Mouse (Mus musculus): ENCODE measurements at regions not wholly inside any gene's neighbourhood (a gene's known extent, or its start where the extent isn't known, plus 50 kb on each side); places are given as distances from the start of the nearest gene placed in this dataset.
"Not testable (repeated sequence)": the region's sequence is repeated elsewhere in the genome, so short reads cannot be mapped to it uniquely, and the experiment has no call there.

DNA sequence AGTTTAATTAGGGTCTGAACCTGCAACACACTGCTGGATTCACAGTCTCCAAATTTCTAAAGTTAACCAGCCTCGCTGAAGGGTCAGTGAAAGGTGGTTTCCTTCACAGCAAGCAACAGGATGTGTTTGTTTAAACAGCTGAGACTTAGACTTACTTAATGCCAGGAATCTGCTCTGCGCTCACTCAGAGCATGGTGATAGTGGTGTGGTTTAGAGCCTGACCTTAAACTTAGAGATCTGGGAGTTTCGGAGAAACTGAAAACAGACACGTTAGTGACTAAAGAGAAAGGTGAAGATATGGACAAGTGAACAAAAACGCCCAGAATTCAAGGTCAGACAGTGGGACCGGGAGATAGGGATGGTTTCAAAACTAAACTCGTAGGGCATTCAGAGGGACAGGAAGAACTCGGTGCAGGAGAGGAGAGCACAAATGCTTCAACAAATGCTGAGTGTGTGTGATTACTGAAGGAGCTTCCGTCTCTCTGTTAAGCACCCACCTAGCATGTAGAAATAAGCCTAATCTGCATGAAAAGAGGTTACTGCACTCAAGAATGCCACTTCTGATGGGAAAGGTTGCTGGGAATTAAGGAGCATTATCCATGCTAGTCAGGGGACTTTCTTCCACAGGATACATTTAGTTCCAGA is 97.2 kb upstream of the Ifngr1 start:
- 6% methylated on average over 9 of the region's 9 CpGs for WGBS (ENCODE audit: insufficient replicate concordance)
- ATAC-seq (ENCODE audit: insufficient read depth): no peak
- no peaks in the 10 kb centered on the region for H3K27me3 ChIP-seq
- no peaks in the 10 kb centered on the region for H3K36me3 ChIP-seq (replicated peaks)
- H3K27ac ChIP-seq (replicated peaks): no peak overlapping the region
- H3K9ac ChIP-seq: no peak overlapping the region
- H3K4me2 ChIP-seq: no peak overlapping the region; the same call in 1 of the 2 replicates
- no peak overlapping the region for H3K4me3 ChIP-seq (replicated peaks)
- H3K4me1 ChIP-seq (replicated peaks): no peaks in the 10 kb centered on the region
- no peaks in the 10 kb centered on the region for H3K9me3 ChIP-seq (replicated peaks)

GRCm38 (mm10) chr10:19498112-19498511 is 93.6 kb upstream of the Ifngr1 start:
- Histone ChIP-seq H3K36me3 (replicated peaks) (no peaks in the 10 kb centered on the region), H3K27ac (replicated peaks) (no peak overlapping the region), H3K27me3 (no peaks in the 10 kb centered on the region), H3K4me1 (replicated peaks) (no peaks in the 10 kb centered on the region), H3K4me3 (replicated peaks) (no peak overlapping the region), H3K4me2 (no peak overlapping the region), H3K9me3 (replicated peaks) (no peaks in the 10 kb centered on the region), H3K9ac (no peak overlapping the region)
- 68% methylated on average over 4 of the region's 4 CpGs for WGBS (ENCODE audit: insufficient replicate concordance)
- ATAC-seq (ENCODE audit: insufficient read depth): no peak

DNA sequence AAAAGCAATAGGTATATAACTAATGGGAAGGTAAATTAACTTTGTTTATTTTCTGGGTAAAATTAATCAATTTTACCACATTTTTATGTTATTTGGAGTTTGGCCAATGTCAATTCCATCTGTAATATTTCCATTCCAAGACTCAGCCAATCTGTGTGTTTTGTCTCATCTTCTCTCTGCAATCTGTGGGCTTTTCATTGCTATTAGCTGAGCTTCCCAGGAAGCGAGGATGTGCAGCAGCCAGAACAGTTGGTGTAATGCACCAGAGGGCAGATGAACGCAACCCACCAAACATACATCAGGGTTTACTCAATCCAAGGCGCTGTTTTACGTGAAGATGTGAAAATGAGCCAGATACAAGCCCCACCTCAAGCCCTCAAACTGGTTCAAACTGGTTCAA is 88.9 kb upstream of the Ifngr1 start:
- ATAC-seq (ENCODE audit: insufficient read depth): no peak
- no peaks in the 10 kb centered on the region for H3K27me3 ChIP-seq
- no peak overlapping the region for H3K4me3 ChIP-seq (replicated peaks)
- H3K4me1 ChIP-seq (replicated peaks): no peaks in the 10 kb centered on the region
- WGBS (ENCODE audit: insufficient replicate concordance): 64% methylated on average over 4 of the region's 4 CpGs
- H3K36me3 ChIP-seq (replicated peaks): no peaks in the 10 kb centered on the region
- H3K27ac ChIP-seq (replicated peaks): no peak overlapping the region
- H3K9me3 ChIP-seq (replicated peaks): no peaks in the 10 kb centered on the region
- H3K9ac ChIP-seq: no peak overlapping the region
- no peak overlapping the region for H3K4me2 ChIP-seq

DNA sequence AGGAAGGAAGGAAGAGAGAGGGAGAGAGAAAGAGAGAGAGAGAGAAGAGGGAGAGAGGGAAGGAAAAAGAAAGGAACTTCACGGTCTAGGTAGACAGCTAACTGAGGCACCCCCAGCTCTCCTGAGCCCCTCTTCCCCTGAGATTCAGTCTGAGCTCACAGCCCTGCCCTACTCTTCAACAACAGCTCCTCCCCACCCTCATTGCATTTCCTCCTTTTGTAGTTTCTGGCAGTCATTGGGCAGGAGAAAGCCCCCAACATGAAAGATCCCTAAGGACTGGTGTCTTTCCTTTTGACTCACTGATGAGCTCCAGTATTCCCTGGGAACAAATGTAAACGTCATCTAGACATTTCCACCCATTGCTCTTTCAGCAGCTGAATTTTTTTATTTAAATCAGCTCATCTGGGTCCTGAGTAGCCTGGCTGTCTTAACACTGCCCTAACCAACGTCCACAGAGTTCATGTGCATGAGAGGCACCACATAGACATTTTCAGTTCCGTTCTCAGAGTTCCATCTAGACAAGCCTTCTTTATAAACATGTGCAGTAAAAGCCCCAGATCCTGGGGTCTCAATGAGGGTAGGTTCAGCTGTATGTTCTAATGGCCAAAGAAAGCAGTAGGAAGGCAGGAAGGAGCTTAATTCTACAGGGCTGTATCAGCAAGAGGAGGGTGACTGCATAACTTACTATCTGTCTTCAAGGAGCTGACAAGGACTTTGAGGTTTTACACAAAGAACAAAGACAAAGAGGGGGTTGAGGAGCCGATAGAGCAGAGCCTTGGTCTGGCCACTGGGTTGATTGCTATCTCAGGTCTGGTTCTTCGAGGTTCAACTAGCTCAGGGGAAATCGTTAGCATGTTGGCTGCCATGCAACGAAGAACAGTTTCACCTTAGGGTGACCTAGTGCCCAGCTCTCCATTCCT is 87.6 kb upstream of the Ifngr1 start:
- Histone ChIP-seq H3K4me2 (no peak overlapping the region), H3K27me3 (no peaks in the 10 kb centered on the region), H3K27ac (replicated peaks) (no peak overlapping the region), H3K4me1 (replicated peaks) (no peaks in the 10 kb centered on the region), H3K36me3 (replicated peaks) (no peaks in the 10 kb centered on the region), H3K9ac (no peak overlapping the region), H3K9me3 (replicated peaks) (no peaks in the 10 kb centered on the region), H3K4me3 (replicated peaks) (no peak overlapping the region)
- WGBS (ENCODE audit: insufficient replicate concordance): 23% methylated on average over 8 of the region's 8 CpGs
- ATAC-seq (ENCODE audit: insufficient read depth): no peak

- Histone ChIP-seq H3K9me3 (replicated peaks) (no peaks in the 10 kb centered on the region), H3K4me1 (replicated peaks) (no peaks in the 10 kb centered on the region), H3K4me2 (no peak overlapping the region), H3K27ac (replicated peaks) (no peak overlapping the region), H3K36me3 (replicated peaks) (no peaks in the 10 kb centered on the region), H3K27me3 (no peaks in the 10 kb centered on the region), H3K4me3 (replicated peaks) (no peak overlapping the region), H3K9ac (no peak overlapping the region)
- WGBS (ENCODE audit: insufficient replicate concordance): 75% methylated on average over 1 of the region's 1 CpGs
- no peak for ATAC-seq (ENCODE audit: insufficient read depth)
Observed at GRCm38 (mm10) chr10:19505174-19505573, 86.6 kb upstream of the Ifngr1 start.

DNA sequence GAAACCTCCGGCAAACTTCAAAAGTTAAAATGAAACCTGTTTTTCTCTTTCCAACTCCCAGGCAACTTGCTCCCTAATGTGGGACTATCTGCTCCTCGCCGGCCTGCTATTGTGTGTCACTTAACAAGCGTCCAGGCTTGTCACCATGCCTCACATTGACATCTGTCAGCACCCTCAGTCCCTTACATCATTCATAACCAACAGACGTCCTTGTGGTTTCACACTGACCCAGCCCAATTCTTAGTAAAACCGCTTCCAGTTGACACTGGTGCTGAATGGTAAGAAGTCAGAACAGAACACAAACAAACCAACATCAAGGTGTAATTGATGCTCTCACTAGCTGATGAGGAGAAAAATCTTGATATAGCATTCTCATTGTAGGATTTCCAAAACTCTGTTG is 85.8 kb upstream of the Ifngr1 start:
- ATAC-seq (ENCODE audit: insufficient read depth): no peak
- Histone ChIP-seq H3K27ac (replicated peaks) (no peak overlapping the region), H3K4me3 (replicated peaks) (no peak overlapping the region), H3K4me2 (no peak overlapping the region), H3K9me3 (replicated peaks) (no peaks in the 10 kb centered on the region), H3K9ac (no peak overlapping the region), H3K4me1 (replicated peaks) (no peaks in the 10 kb centered on the region), H3K36me3 (replicated peaks) (no peaks in the 10 kb centered on the region), H3K27me3 (no peaks in the 10 kb centered on the region)
- WGBS (ENCODE audit: insufficient replicate concordance): 22% methylated on average over 6 of the region's 6 CpGs

DNA sequence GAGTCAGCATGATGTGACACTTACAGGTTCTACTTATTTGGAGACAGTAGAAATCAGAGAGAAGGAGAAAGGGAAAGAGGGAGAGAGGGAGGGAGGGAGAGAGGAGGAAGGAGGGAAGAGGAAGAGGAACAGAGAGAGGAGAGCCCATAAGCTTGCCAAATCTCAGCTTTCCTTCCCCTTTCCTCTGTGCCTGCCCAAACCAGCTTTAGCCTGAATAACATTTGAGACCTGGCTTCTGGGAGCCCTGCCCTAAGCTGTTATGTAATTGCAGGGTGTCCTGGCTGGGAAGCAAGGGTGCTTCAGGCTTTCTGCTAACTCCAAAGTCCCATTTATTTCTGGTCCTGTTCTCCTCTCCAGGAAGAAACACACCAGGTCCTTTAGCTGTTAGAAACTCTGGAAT is 85.3 kb upstream of the Ifngr1 start:
- Histone ChIP-seq H3K9ac (no peak overlapping the region), H3K4me1 (replicated peaks) (no peaks in the 10 kb centered on the region)

DNA sequence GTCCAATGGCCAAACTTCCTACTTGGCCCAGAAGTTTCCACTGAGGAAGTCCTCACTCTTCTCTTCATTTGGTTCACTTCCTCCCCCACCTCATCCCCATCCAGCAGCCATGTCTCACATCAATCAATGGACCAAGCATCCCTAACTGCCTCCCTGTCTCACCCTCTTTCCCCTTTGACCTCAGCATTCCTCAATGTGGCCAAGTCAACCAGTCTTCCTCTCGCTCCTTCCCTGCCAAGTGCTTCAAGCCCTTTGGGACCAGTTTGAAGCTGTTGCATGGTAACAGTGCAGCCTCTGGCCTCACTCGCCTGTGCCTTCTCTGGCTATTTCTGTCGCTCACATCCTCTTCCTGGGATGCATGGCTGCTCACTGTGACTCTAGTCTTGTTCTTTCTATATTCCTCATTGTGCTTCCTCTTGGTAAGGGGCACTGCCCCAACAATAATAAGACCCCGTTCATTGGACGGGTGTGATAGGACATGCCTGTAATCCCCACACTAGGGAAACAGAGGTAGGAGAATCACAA is 83.5 kb upstream of the Ifngr1 start:
- Histone ChIP-seq H3K4me3 (replicated peaks) (no peak overlapping the region), H3K9ac (no peak overlapping the region), H3K4me2 (no peak overlapping the region), H3K27me3 (no peaks in the 10 kb centered on the region), H3K4me1 (replicated peaks) (no peaks in the 10 kb centered on the region), H3K9me3 (replicated peaks) (no peaks in the 10 kb centered on the region), H3K36me3 (replicated peaks) (no peaks in the 10 kb centered on the region), H3K27ac (replicated peaks) (no peak overlapping the region)
- no peak for ATAC-seq (ENCODE audit: insufficient read depth)
- WGBS (ENCODE audit: insufficient replicate concordance): 57% methylated on average over 5 of the region's 5 CpGs

More for the DNA sequence above, 85.3 kb upstream of the Ifngr1 start:
- Histone ChIP-seq H3K27ac (replicated peaks) (no peak overlapping the region), H3K9me3 (replicated peaks) (no peaks in the 10 kb centered on the region), H3K4me3 (replicated peaks) (no peak overlapping the region), H3K4me2 (no peak overlapping the region), H3K36me3 (replicated peaks) (no peaks in the 10 kb centered on the region), H3K27me3 (no peaks in the 10 kb centered on the region)
- ATAC-seq (ENCODE audit: insufficient read depth): no peak

DNA sequence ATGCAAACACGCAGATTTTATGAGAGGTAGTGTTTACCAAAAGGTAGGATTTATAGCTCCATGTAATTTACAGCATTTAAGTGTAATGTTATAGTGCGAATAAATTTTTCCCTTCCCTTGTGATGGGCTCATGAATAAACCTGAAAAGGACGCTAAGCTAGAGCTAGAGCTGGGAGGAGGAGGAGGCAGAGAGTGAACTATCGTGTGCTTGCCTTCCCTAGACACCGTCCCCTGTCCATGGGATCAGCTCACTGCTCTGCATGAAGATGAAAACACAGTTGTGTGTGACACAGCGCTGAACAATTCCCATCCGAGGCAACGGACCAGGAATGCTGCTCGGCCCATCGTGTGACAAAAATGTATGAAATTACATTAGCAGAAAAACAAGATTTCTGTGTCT is 81.7 kb upstream of the Ifngr1 start:
- H3K4me2 ChIP-seq: no peak overlapping the region
- H3K27me3 ChIP-seq: no peaks in the 10 kb centered on the region
- 77% methylated on average over 10 of the region's 10 CpGs for WGBS (ENCODE audit: insufficient replicate concordance)
- no peak overlapping the region for H3K27ac ChIP-seq (replicated peaks)
- H3K4me1 ChIP-seq (replicated peaks): no peaks in the 10 kb centered on the region
- H3K36me3 ChIP-seq (replicated peaks): no peaks in the 10 kb centered on the region
- ATAC-seq (ENCODE audit: insufficient read depth): no peak
- no peaks in the 10 kb centered on the region for H3K9me3 ChIP-seq (replicated peaks)
- H3K4me3 ChIP-seq (replicated peaks): no peak overlapping the region
- H3K9ac ChIP-seq: no peak overlapping the region

DNA sequence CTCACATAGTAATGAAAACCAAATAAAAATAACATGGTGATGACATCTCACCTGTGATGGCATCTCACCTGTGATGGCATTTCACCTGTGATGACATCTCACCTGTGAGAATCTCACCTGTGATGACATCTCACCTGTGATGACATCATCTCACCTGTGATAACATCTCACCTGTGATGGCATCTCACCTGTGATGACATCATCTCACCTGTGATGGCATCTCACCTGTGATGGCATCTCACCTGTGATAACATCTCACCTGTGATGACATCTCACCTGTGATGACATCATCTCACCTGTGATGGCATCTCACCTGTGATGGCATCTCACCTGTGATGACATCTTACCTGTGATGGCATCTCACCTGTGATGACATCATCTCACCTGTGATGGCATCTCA is 77.4 kb upstream of the Ifngr1 start:
- not testable (repeated sequence) for H3K27ac ChIP-seq (replicated peaks); H3K4me1 ChIP-seq (replicated peaks); ATAC-seq (ENCODE audit: insufficient read depth); H3K4me3 ChIP-seq (replicated peaks); H3K27me3 ChIP-seq; H3K36me3 ChIP-seq (replicated peaks); H3K4me2 ChIP-seq; H3K9ac ChIP-seq; H3K9me3 ChIP-seq (replicated peaks)

- Histone ChIP-seq H3K4me1 (replicated peaks) (no peaks in the 10 kb centered on the region), H3K9me3 (replicated peaks) (no peaks in the 10 kb centered on the region), H3K27me3 (no peaks in the 10 kb centered on the region), H3K4me3 (replicated peaks) (no peak overlapping the region), H3K9ac (no peak overlapping the region), H3K36me3 (replicated peaks) (no peaks in the 10 kb centered on the region), H3K4me2 (no peak overlapping the region), H3K27ac (replicated peaks) (no peak overlapping the region)
- ATAC-seq (ENCODE audit: insufficient read depth): no peak
- WGBS (ENCODE audit: insufficient replicate concordance): 90% methylated on average over 2 of the region's 2 CpGs
Observed at GRCm38 (mm10) chr10:19514837-19515236, 76.9 kb upstream of the Ifngr1 start.
